Mouse (Mus musculus): ENCODE data around the gene Rgs3.

DNA sequence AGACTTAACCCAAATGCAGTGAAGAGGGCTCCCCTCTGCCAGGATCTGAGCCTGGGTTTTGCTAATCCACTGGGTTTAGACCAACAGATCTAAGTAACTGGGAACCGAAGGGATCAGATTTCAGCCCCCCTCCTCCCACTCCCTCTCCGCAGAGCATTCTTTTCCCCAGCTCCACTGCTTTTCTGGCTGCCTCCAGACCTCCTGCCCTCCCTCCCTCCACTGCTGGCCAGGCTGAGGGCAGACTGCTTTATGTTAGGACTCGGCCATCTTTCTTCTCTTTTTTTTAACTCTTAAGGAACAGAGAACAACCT, 100.9 kb downstream of the Rgs3 start:
- TF ChIP-seq CTCF (IDR thresholded peaks at IDR 0.05; ENCODE audit: low read depth) (no peak), EP300 (IDR thresholded peaks at IDR 0.05; ENCODE audit: low read depth) (no peak)

Measured in liver, postnatal 0 days (tissue).